Mouse (Mus musculus) G1E (cell line): ENCODE results near the gene Robo2.

Experiments used
- CTCF ChIP-seq: IDR thresholded peaks from 2 replicates; pipeline ENCODE4 v1.5.1; 2012; ENCODE audit warnings: low read depth, low read length, inconsistent platforms, mixed read lengths
- GATA1 ChIP-seq: IDR thresholded peaks from 2 replicates; pipeline ENCODE4 v1.6.1; 2012; ENCODE audit warnings: borderline replicate concordance, low read length, inconsistent platforms, mixed read lengths

DNA sequence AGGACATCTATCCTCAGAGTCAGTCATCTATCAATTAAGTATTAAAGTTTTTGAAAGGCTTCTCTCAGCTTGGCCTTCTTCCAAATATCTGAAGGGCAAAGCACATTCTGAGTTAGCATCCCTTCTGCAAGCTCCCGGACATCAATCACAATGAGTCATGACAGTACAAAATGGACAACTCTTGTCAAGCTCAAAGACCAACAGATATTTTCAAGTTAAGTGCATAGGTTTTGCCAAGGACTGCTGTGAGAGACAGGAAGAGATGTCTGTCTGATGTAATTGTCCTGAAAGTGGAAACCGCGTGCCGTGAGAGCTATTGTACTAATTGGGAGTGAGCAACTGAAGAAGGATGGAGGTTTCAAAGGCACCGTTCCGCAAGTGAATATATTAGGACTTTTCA is 465.5 kb downstream of the Robo2 start:
- no peak for TF ChIP-seq CTCF
- TF ChIP-seq GATA1: no peak
